10 mouse cellular contexts compared by ENCODE assay signal in genomic region chr7:89115633-89116032, GRCm38 (mm10).
A peak's percentile ranks its signal among the peaks of the same experiment; 100 is the strongest.
DNase-seq lines count a peak whose midpoint lies in the region; ATAC-seq lines count a peak whose summit lies in the region.
"Had no signal": no experiment of that assay in that cellular context is flagged by ENCODE, and none has a peak within 500 bp of the region (broad histone marks: within the 10 kb centered on the region; RNA-seq: fewer than 3 reads in every experiment).

No protein-coding gene starts in this region.

- ATAC-seq in limb, embryonic 15.5 days (ENCODE audit: insufficient number of reproducible peaks, low FRiP score, low TSS enrichment, low read depth): no peak
- ATAC-seq in heart, embryonic 14.5 days (ENCODE audit: insufficient number of reproducible peaks, insufficient read depth, low FRiP score, low read depth): peak; percentile 71; the same call in 1 of the 2 replicates
- 0 out of 2 replicates have a peak, but pooled peaks have one; percentile 23 for ATAC-seq in kidney, embryonic 16.5 days (ENCODE audit: low FRiP score, low TSS enrichment)

- intact Hi-C loops in left cerebral cortex, postnatal 25 days (cut with DNase I): no loop called here

- H3K4me3 ChIP-seq in limb, embryonic 15.5 days: no peak overlapping the region
- no peak overlapping the region for H3K4me3 ChIP-seq in limb, embryonic 10.5 days
- H3K4me3 ChIP-seq in heart, embryonic 14.5 days (ENCODE audit: control insufficient read depth in 1 of 2, insufficient read depth in 1 of 2, low read depth in 1 of 2, low read length in 2 of 2): no peak overlapping the region
- no peak overlapping the region for H3K4me3 ChIP-seq in kidney, embryonic 16.5 days (ENCODE audit: low read length)
- H3K4me3 ChIP-seq: embryonic facial prominence, embryonic 12.5 days; neural tube, embryonic 12.5 days had no signal

- WGBS in limb, embryonic 15.5 days: 85% methylated on average over 3 of the region's 3 CpGs
- 81% methylated on average over 3 of the region's 3 CpGs for WGBS in limb, embryonic 10.5 days
- WGBS in heart, embryonic 14.5 days: 69% methylated on average over 3 of the region's 3 CpGs
- WGBS in kidney, embryonic 16.5 days: 82% methylated on average over 3 of the region's 3 CpGs

- H3K27ac ChIP-seq in limb, embryonic 15.5 days: 0 out of 2 replicates have a peak overlapping the region, but pooled peaks have one; percentile 29
- H3K27ac ChIP-seq in limb, embryonic 10.5 days: no peak overlapping the region
- H3K27ac ChIP-seq in heart, embryonic 14.5 days (replicated peaks in 1 of 2; ENCODE audit: control insufficient read depth in 1 of 2, insufficient read depth in 1 of 2, low read depth in 2 of 2, low read length in 2 of 2): peak overlapping the region; percentile 53 to 56
- peak overlapping the region; percentile 79 for H3K27ac ChIP-seq in kidney, embryonic 16.5 days (ENCODE audit: low read length)
- H3K27ac ChIP-seq: embryonic facial prominence, embryonic 12.5 days; neural tube, embryonic 12.5 days had no signal

- H3K36me3 ChIP-seq in limb, embryonic 15.5 days: no peaks in the 10 kb centered on the region
- H3K36me3 ChIP-seq in limb, embryonic 10.5 days: no peaks in the 10 kb centered on the region
- H3K36me3 ChIP-seq in heart, embryonic 14.5 days (ENCODE audit: control insufficient read depth, insufficient read depth, low read length): no peaks in the 10 kb centered on the region
- H3K36me3 ChIP-seq in kidney, embryonic 16.5 days (ENCODE audit: insufficient read depth, low read length): no peaks in the 10 kb centered on the region
- H3K36me3 ChIP-seq: embryonic facial prominence, embryonic 12.5 days; neural tube, embryonic 12.5 days had no signal

- DNase-seq in limb, embryonic 10.5 days (ENCODE audit: low spot score): no peak
- DNase-seq in lung, postnatal 4 days: peak; percentile 28 to 72
- DNase-seq in left cerebral cortex, postnatal 25 days (ENCODE audit: low spot score in 2 of 2): no peak
- no peak for DNase-seq in left cerebral cortex, adult 18-20 months (ENCODE audit: low spot score in 2 of 2)
- DNase-seq in frontal cortex, postnatal 36 days (ENCODE audit: low spot score in 2 of 2): no peak

- no peak overlapping the region for H3K9ac ChIP-seq in limb, embryonic 15.5 days
- H3K9ac ChIP-seq in heart, embryonic 14.5 days (ENCODE audit: low read length): no peak overlapping the region
- H3K9ac ChIP-seq in kidney, embryonic 16.5 days (replicated peaks; ENCODE audit: low read length): no peak overlapping the region
- H3K9ac ChIP-seq: embryonic facial prominence, embryonic 12.5 days; neural tube, embryonic 12.5 days had no signal

- no peak overlapping the region for H3K4me2 ChIP-seq in limb, embryonic 15.5 days
- H3K4me2 ChIP-seq in heart, embryonic 14.5 days (ENCODE audit: low read length): no peak overlapping the region
- H3K4me2 ChIP-seq in kidney, embryonic 16.5 days (replicated peaks; ENCODE audit: low read depth, low read length): no peak overlapping the region
- H3K4me2 ChIP-seq: embryonic facial prominence, embryonic 12.5 days; neural tube, embryonic 12.5 days had no signal

- H3K4me1 ChIP-seq in limb, embryonic 15.5 days: no peaks in the 10 kb centered on the region
- no peaks in the 10 kb centered on the region for H3K4me1 ChIP-seq in limb, embryonic 10.5 days
- no peaks in the 10 kb centered on the region; a peak in 1 of 4 replicates for H3K4me1 ChIP-seq in heart, embryonic 14.5 days (ENCODE audit: control insufficient read depth in 2 of 2, insufficient read depth in 2 of 2, low read length in 2 of 2)
- H3K4me1 ChIP-seq in kidney, embryonic 16.5 days (ENCODE audit: insufficient read depth, low read length): no peaks in the 10 kb centered on the region
- H3K4me1 ChIP-seq: embryonic facial prominence, embryonic 12.5 days; neural tube, embryonic 12.5 days had no signal

- H3K9me3 ChIP-seq in limb, embryonic 15.5 days: no peaks in the 10 kb centered on the region
- H3K9me3 ChIP-seq in limb, embryonic 10.5 days (replicated peaks): no peaks in the 10 kb centered on the region
- H3K9me3 ChIP-seq in heart, embryonic 14.5 days (ENCODE audit: control insufficient read depth, low read length): no peaks in the 10 kb centered on the region
- no peaks in the 10 kb centered on the region for H3K9me3 ChIP-seq in kidney, embryonic 16.5 days (ENCODE audit: low read length)
- H3K9me3 ChIP-seq: embryonic facial prominence, embryonic 12.5 days; neural tube, embryonic 12.5 days had no signal

- no peaks in the 10 kb centered on the region for H3K27me3 ChIP-seq in limb, embryonic 15.5 days
- H3K27me3 ChIP-seq in limb, embryonic 10.5 days (ENCODE audit: low read depth, poor library complexity, severe bottlenecking): no peaks in the 10 kb centered on the region
- H3K27me3 ChIP-seq in heart, embryonic 14.5 days (ENCODE audit: control insufficient read depth, insufficient read depth, low read length): no peaks in the 10 kb centered on the region
- no peaks in the 10 kb centered on the region for H3K27me3 ChIP-seq in kidney, embryonic 16.5 days (ENCODE audit: insufficient read depth, low read length)
- H3K27me3 ChIP-seq: embryonic facial prominence, embryonic 12.5 days; neural tube, embryonic 12.5 days had no signal

Comparison
In these comparisons a context has a peak if more than half of its experiments do, and no peak if none do; other contexts are left out.
1. DNase-seq: peak in lung, postnatal 4 days (2 of 2); none in limb, embryonic 10.5 days (single experiment), left cerebral cortex, postnatal 25 days (0 of 2), left cerebral cortex, adult 18-20 months (0 of 2) and frontal cortex, postnatal 36 days (0 of 2).